Mouse (Mus musculus) mesoderm, embryonic 11.5 days (tissue): ENCODE results near the gene Macc1.

Experiments
- DNase-seq: peaks from one replicate; pipeline ENCODE4 v3.0.0-alpha.2; 2012; ENCODE audit warnings: low read depth, low spot score

The Macc1 gene

GRCm38 (mm10) chr12:119483922-119484631 is 170.0 kb downstream of the Macc1 start:
- DNase-seq: no peak

GRCm38 (mm10) chr12:119511145-119511544 is 197.1 kb downstream of the Macc1 start:
- no peak for DNase-seq
